Mouse (Mus musculus): ENCODE data around the gene Retn. TPM values are rescaled to one million over a fixed set of nuclear protein-coding genes. Genes with fewer than 3 reads are reported as not detected.

The Retn gene
- polyA plus RNA-seq, 1 experiment: 0.94 TPM

DNA sequence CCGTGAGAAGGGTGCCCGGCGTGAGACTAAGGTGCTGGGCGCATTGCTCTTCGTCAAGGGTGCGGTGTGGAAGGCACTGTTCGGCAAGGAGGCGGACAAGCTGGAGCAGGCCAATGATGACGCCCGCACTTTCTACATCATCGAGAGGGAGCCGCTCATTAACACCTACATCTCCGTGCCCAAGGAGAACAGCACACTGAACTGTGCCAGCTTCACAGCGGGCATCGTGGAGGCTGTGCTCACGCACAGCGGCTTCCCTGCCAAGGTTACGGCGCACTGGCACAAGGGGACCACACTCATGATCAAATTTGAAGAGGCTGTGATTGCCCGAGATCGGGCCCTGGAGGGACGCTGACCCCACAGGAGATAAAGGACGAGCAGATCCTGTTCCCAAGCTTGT is 23.7 kb downstream of the Retn start:
- peak overlapping the region; percentile 52 for H3K4me3 ChIP-seq (ENCODE audit: low read depth, low read length)
- H3K4me1 ChIP-seq (ENCODE audit: control insufficient read depth, insufficient read depth, low read length): no peaks in the 10 kb centered on the region
- no peak overlapping the region for H3K27ac ChIP-seq (ENCODE audit: insufficient read depth, low read length)
- no peak for TF ChIP-seq EP300 (IDR thresholded peaks at IDR 0.05; ENCODE audit: insufficient read depth, low read depth, low read length)
- no peak for TF ChIP-seq POLR2A (IDR thresholded peaks at IDR 0.05; ENCODE audit: insufficient read depth, low read length)
- TF ChIP-seq CTCF (IDR thresholded peaks at IDR 0.05; ENCODE audit: low read depth, low read length): no peak
- H3K9ac ChIP-seq (ENCODE audit: low read depth, poor library complexity, severe bottlenecking): peak overlapping the region; percentile 39
- H3K27me3 ChIP-seq (ENCODE audit: control insufficient read depth, insufficient read depth, low read length, poor library complexity, severe bottlenecking): no peaks in the 10 kb centered on the region
- no peaks in the 10 kb centered on the region for H3K9me3 ChIP-seq (replicated peaks; ENCODE audit: control insufficient read depth, insufficient read depth, low read length, poor library complexity, severe bottlenecking)
- peaks cover 11% of the 10 kb centered on the region for H3K36me3 ChIP-seq (ENCODE audit: control insufficient read depth, insufficient read depth, low read length, poor library complexity, severe bottlenecking)

DNA sequence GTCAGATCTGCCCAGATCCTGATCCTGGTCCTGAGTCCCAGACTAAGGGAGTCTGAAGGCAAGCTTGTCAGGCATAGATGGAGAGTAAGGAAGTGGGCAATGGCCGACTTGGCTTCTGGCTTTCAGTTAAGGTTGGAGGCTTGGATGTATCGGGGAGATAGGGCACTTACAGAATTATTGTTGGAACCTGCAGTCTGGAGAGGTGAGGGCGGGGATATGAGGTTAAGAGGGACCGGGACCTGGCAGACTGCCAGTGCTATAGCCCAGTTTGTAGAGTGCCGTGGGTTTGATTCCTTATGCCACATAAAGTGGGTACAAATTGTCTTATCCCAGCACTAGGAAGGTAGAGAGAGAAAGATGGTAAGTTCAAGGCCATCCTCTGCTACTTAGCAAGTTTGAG is 24.1 kb downstream of the Retn start:
- H3K4me3 ChIP-seq (ENCODE audit: low read depth, low read length): no peak overlapping the region
- no peak for TF ChIP-seq EP300 (IDR thresholded peaks at IDR 0.05; ENCODE audit: insufficient read depth, low read depth, low read length)
- no peak for TF ChIP-seq POLR2A (IDR thresholded peaks at IDR 0.05; ENCODE audit: insufficient read depth, low read length)
- no peak for TF ChIP-seq CTCF (IDR thresholded peaks at IDR 0.05; ENCODE audit: low read depth, low read length)
- no peak overlapping the region for H3K27ac ChIP-seq (ENCODE audit: insufficient read depth, low read length)
- H3K27me3 ChIP-seq (ENCODE audit: control insufficient read depth, insufficient read depth, low read length, poor library complexity, severe bottlenecking): no peaks in the 10 kb centered on the region
- no peaks in the 10 kb centered on the region for H3K9me3 ChIP-seq (replicated peaks; ENCODE audit: control insufficient read depth, insufficient read depth, low read length, poor library complexity, severe bottlenecking)
- H3K36me3 ChIP-seq (ENCODE audit: control insufficient read depth, insufficient read depth, low read length, poor library complexity, severe bottlenecking): peaks cover 11% of the 10 kb centered on the region
- no peaks in the 10 kb centered on the region for H3K4me1 ChIP-seq (ENCODE audit: control insufficient read depth, insufficient read depth, low read length)
- H3K9ac ChIP-seq (ENCODE audit: low read depth, poor library complexity, severe bottlenecking): peak overlapping the region; percentile 39; the same call in 1 of the 2 replicates

DNA sequence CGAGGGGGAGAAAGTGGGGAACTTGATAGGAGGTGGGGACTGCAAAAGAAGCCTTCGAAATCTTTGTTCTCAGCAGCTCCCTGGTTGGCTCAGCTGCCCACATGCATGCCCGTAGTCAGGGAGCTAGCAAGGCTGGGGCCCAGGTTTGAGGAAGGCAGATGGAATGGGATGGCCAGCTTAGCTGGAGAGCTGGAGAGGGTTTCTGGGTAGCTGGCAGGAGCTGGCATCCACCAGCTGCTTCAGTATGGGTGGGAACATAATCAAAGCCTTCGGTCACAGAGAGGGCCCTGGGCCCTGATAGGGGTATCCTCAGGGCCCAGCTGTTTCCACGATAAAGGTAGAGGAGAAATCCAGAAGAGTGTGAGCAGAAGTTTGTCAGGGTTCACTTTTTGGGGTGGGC is 26.9 kb downstream of the Retn start:
- H3K4me1 ChIP-seq (ENCODE audit: control insufficient read depth, insufficient read depth, low read length): no peaks in the 10 kb centered on the region
- H3K27ac ChIP-seq (ENCODE audit: insufficient read depth, low read length): no peak overlapping the region
- H3K9me3 ChIP-seq (replicated peaks; ENCODE audit: control insufficient read depth, insufficient read depth, low read length, poor library complexity, severe bottlenecking): no peaks in the 10 kb centered on the region
- no peak overlapping the region for H3K4me3 ChIP-seq (ENCODE audit: low read depth, low read length)
- H3K9ac ChIP-seq (ENCODE audit: low read depth, poor library complexity, severe bottlenecking): no peak overlapping the region
- H3K36me3 ChIP-seq (ENCODE audit: control insufficient read depth, insufficient read depth, low read length, poor library complexity, severe bottlenecking): peaks cover 11% of the 10 kb centered on the region
- no peaks in the 10 kb centered on the region for H3K27me3 ChIP-seq (ENCODE audit: control insufficient read depth, insufficient read depth, low read length, poor library complexity, severe bottlenecking)
- TF ChIP-seq POLR2A (IDR thresholded peaks at IDR 0.05; ENCODE audit: insufficient read depth, low read length) (no peak), CTCF (IDR thresholded peaks at IDR 0.05; ENCODE audit: low read depth, low read length) (no peak)

DNA sequence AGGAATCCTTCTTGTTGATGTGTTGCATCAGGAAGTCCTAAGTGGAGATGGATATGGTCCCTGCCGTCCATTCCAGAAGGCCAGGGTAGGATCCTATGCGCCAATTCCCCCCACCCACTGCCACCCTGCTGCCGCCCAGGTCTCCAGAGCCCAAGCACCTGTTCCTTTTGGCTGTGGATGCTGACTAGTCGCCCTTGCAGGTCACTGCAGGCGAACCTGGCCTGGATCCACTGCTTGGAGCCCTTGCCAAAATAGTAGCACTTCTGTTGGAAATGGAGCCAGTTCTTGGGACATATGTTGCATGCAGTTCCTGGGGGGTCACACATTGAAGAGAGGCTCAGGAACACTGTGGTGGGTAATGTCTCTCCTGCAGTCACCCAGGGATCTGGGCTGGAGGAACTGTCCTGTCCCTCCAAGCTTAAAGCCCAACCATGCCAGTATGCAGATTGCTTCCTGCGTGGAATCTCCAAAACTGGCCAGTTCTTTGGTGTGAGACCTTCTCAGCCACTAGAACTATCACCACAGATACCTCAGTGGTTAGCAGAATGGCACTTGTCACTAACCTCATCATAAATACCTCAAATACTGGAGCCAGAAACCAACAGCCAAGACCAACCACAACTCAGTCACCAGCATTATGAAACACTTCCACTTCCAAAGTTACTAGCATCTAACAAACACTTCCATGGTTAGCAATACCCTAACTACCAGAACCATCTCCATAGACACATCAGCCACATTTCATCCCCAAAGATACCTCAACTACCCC is 28.0 kb downstream of the Retn start:
- H3K27me3 ChIP-seq (ENCODE audit: control insufficient read depth, insufficient read depth, low read length, poor library complexity, severe bottlenecking): no peaks in the 10 kb centered on the region
- H3K27ac ChIP-seq (ENCODE audit: insufficient read depth, low read length): no peak overlapping the region
- no peaks in the 10 kb centered on the region for H3K4me1 ChIP-seq (ENCODE audit: control insufficient read depth, insufficient read depth, low read length)
- peaks cover 11% of the 10 kb centered on the region for H3K36me3 ChIP-seq (ENCODE audit: control insufficient read depth, insufficient read depth, low read length, poor library complexity, severe bottlenecking)
- H3K4me3 ChIP-seq (ENCODE audit: low read depth, low read length): no peak overlapping the region
- H3K9ac ChIP-seq (ENCODE audit: low read depth, poor library complexity, severe bottlenecking): no peak overlapping the region
- TF ChIP-seq CTCF (IDR thresholded peaks at IDR 0.05; ENCODE audit: low read depth, low read length) (no peak), EP300 (IDR thresholded peaks at IDR 0.05; ENCODE audit: insufficient read depth, low read depth, low read length) (no peak), POLR2A (IDR thresholded peaks at IDR 0.05; ENCODE audit: insufficient read depth, low read length) (no peak)
- no peaks in the 10 kb centered on the region for H3K9me3 ChIP-seq (replicated peaks; ENCODE audit: control insufficient read depth, insufficient read depth, low read length, poor library complexity, severe bottlenecking)

DNA sequence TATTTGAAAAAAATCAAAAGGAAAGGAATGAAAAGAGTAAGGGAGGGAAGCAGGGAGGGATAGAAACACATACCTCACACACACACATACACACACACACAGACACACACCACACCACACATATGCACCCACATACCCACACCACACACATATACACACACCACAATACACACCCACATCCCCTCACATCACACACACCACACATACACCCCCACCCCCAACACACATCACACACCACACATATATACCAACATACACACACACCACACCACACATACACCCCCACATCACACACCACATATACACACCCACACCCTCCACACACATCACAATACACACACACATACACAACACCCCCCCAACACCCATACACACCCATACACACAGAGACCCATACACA is 29.0 kb downstream of the Retn start:
- Histone ChIP-seq H3K27ac (ENCODE audit: insufficient read depth, low read length) (no peak overlapping the region), H3K4me3 (ENCODE audit: low read depth, low read length) (no peak overlapping the region), H3K9me3 (replicated peaks; ENCODE audit: control insufficient read depth, insufficient read depth, low read length, poor library complexity, severe bottlenecking) (no peaks in the 10 kb centered on the region), H3K27me3 (ENCODE audit: control insufficient read depth, insufficient read depth, low read length, poor library complexity, severe bottlenecking) (no peaks in the 10 kb centered on the region), H3K4me1 (ENCODE audit: control insufficient read depth, insufficient read depth, low read length) (no peaks in the 10 kb centered on the region), H3K36me3 (ENCODE audit: control insufficient read depth, insufficient read depth, low read length, poor library complexity, severe bottlenecking) (peaks cover 11% of the 10 kb centered on the region), H3K9ac (ENCODE audit: low read depth, poor library complexity, severe bottlenecking) (no peak overlapping the region)
- no peak for TF ChIP-seq POLR2A (IDR thresholded peaks at IDR 0.05; ENCODE audit: insufficient read depth, low read length)

DNA sequence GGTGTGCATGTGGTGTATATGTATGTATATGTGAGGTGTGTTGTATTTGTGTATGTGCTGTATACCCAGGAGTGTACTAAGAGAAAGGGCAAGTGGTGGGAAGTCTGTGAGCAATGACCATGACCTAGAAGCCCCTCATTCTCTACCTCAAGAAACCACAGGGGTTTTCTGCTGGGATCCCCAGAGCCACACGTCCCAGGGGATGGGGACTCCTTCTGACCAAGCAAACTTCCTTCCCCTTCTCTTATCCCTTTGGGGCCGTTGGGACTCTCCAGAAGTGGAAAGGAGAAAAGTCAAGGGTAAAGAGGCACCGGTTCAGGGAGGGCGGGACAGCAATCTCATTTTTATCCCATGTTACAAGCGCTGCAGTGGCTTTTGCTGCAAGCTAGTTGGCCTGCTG is 29.9 kb downstream of the Retn start:
- H3K27ac ChIP-seq (ENCODE audit: insufficient read depth, low read length): no peak overlapping the region
- no peaks in the 10 kb centered on the region for H3K27me3 ChIP-seq (ENCODE audit: control insufficient read depth, insufficient read depth, low read length, poor library complexity, severe bottlenecking)
- H3K4me3 ChIP-seq (ENCODE audit: low read depth, low read length): no peak overlapping the region
- no peak overlapping the region for H3K9ac ChIP-seq (ENCODE audit: low read depth, poor library complexity, severe bottlenecking)
- no peak for TF ChIP-seq CTCF (IDR thresholded peaks at IDR 0.05; ENCODE audit: low read depth, low read length)
- TF ChIP-seq POLR2A (IDR thresholded peaks at IDR 0.05; ENCODE audit: insufficient read depth, low read length): no peak
- TF ChIP-seq EP300 (IDR thresholded peaks at IDR 0.05; ENCODE audit: insufficient read depth, low read depth, low read length): no peak
- peaks cover 7% of the 10 kb centered on the region for H3K36me3 ChIP-seq (ENCODE audit: control insufficient read depth, insufficient read depth, low read length, poor library complexity, severe bottlenecking)
- no peaks in the 10 kb centered on the region for H3K9me3 ChIP-seq (replicated peaks; ENCODE audit: control insufficient read depth, insufficient read depth, low read length, poor library complexity, severe bottlenecking)
- H3K4me1 ChIP-seq (ENCODE audit: control insufficient read depth, insufficient read depth, low read length): no peaks in the 10 kb centered on the region
